Mouse (Mus musculus): Measurements from ENCODE around the gene Sema5a. TPM values are rescaled to one million over a fixed set of nuclear protein-coding genes. Genes with fewer than 3 reads are reported as not detected.

Sema5a gene
- polyA plus RNA-seq, 1 experiment from 2014 or later, result 7.0 TPM

GRCm38 (mm10) chr15:32281374-32281773, 36.8 kb downstream of the Sema5a start:
- WGBS, result 84% methylated on average over 4 of the region's 4 CpGs
- no peaks in the 10 kb centered on the region for H3K36me3 ChIP-seq
- no peak for ATAC-seq (ENCODE audit: low FRiP score, low read depth)
- H3K9me3 ChIP-seq, result no peaks in the 10 kb centered on the region
- no peak overlapping the region for H3K4me3 ChIP-seq
- no peaks in the 10 kb centered on the region for H3K27me3 ChIP-seq
- H3K9ac ChIP-seq (replicated peaks), result no peak overlapping the region
- H3K27ac ChIP-seq (replicated peaks), result no peak overlapping the region
- no peak overlapping the region for H3K4me2 ChIP-seq (replicated peaks)
- H3K4me1 ChIP-seq, result peaks cover 10% of the 10 kb centered on the region

DNA sequence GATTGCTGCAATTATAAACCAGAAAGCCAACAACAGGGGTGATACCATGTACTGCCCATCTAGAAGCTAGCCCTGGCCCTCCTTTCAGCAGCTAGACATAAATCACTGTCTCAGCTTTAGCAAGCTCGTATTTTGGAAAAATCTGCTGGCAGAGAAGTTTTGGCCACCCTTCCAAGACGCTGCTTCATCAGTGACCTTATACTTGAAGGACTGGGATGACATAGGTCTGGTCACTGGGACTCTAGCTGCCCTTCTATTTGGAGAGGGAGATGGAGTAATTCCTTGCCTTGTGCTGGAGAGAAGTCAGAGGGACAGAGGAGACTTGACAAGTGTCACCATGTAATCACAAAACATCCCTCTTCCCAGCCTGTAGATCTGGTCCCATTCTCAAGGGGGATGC, 40.1 kb downstream of the Sema5a start:
- 76% methylated on average over 2 of the region's 2 CpGs for WGBS
- ATAC-seq (ENCODE audit: low FRiP score, low read depth), result no peak
- H3K27ac ChIP-seq (replicated peaks), result no peak overlapping the region
- H3K27me3 ChIP-seq, result no peaks in the 10 kb centered on the region
- H3K4me2 ChIP-seq (replicated peaks), result no peak overlapping the region
- no peaks in the 10 kb centered on the region for H3K36me3 ChIP-seq
- H3K4me3 ChIP-seq, result no peak overlapping the region
- no peak overlapping the region for H3K9ac ChIP-seq (replicated peaks)
- H3K9me3 ChIP-seq, result no peaks in the 10 kb centered on the region
- H3K4me1 ChIP-seq, result no peaks in the 10 kb centered on the region

DNA sequence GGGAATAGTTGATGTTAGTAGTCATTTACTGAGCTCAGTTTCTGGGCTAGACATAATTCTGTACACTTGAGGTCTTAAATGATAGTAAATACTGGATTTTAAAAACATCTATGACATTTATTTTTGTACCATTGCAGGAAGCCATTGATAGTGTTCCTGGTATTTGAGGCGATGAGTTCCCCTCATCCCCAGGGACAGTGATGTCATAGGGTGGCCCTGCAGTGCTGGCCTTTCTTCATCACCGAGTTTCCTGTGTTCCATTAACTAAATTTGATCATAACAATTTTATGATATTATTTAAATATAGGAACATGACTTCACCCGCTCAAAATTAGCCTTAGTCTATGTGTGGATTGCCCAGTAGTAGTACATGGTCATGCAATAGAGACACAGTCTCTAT, 41.7 kb downstream of the Sema5a start:
- no peak for ATAC-seq (ENCODE audit: low FRiP score, low read depth)
- no peak overlapping the region for H3K27ac ChIP-seq (replicated peaks)

GRCm38 (mm10) chr15:32288480-32288879, 43.9 kb downstream of the Sema5a start:
- no peak overlapping the region for H3K27ac ChIP-seq (replicated peaks)
- ATAC-seq (ENCODE audit: low FRiP score, low read depth), result no peak
- no peak overlapping the region for H3K9ac ChIP-seq (replicated peaks)
- no peak overlapping the region for H3K4me3 ChIP-seq
- no peak overlapping the region for H3K4me2 ChIP-seq (replicated peaks)
- no peaks in the 10 kb centered on the region for H3K9me3 ChIP-seq
- no peaks in the 10 kb centered on the region for H3K36me3 ChIP-seq
- H3K27me3 ChIP-seq, result no peaks in the 10 kb centered on the region
- no peaks in the 10 kb centered on the region for H3K4me1 ChIP-seq
- 66% methylated on average over 6 of the region's 6 CpGs for WGBS

More for the DNA sequence above, 41.7 kb downstream of the Sema5a start:
- no peak overlapping the region for H3K4me3 ChIP-seq
- no peaks in the 10 kb centered on the region for H3K4me1 ChIP-seq
- no peak overlapping the region for H3K4me2 ChIP-seq (replicated peaks)
- no peaks in the 10 kb centered on the region for H3K9me3 ChIP-seq
- no peaks in the 10 kb centered on the region for H3K27me3 ChIP-seq
- no peak overlapping the region for H3K9ac ChIP-seq (replicated peaks)
- WGBS, result 90% methylated on average over 3 of the region's 3 CpGs
- no peaks in the 10 kb centered on the region for H3K36me3 ChIP-seq

- H3K4me3 ChIP-seq, result no peak overlapping the region
- no peaks in the 10 kb centered on the region for H3K4me1 ChIP-seq
- H3K27me3 ChIP-seq, result no peaks in the 10 kb centered on the region
- no peaks in the 10 kb centered on the region for H3K36me3 ChIP-seq
- no peak overlapping the region for H3K4me2 ChIP-seq (replicated peaks)
- H3K27ac ChIP-seq (replicated peaks), result no peak overlapping the region
- H3K9me3 ChIP-seq, result no peaks in the 10 kb centered on the region
- no peak for ATAC-seq (ENCODE audit: low FRiP score, low read depth)
- H3K9ac ChIP-seq (replicated peaks), result no peak overlapping the region
- WGBS, result 59% methylated on average over 3 of the region's 3 CpGs
Observed at GRCm38 (mm10) chr15:32291000-32291399, 46.4 kb downstream of the Sema5a start.

DNA sequence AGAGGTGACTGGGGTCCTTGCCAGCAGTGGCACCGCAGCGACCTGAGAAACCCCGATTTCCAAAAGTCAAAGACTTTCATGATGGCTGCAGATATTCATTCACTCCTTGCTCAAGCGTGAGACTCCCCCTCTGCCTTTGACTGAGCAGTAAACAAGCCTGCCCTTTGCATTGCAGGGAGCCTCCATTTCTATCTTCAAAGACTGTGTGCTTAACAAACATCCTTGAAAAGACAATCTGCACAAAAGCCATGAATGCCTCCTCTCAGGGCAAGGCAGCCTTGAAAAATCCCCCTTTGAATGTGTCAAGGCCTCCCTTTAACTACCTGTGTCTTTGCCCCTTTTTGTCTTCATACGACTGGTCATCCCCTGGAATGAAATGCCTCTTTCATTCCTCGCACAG, 51.9 kb downstream of the Sema5a start:
- ATAC-seq (ENCODE audit: low FRiP score, low read depth), result no peak
- no peak overlapping the region for H3K4me3 ChIP-seq
- no peaks in the 10 kb centered on the region for H3K36me3 ChIP-seq
- H3K4me1 ChIP-seq, result no peaks in the 10 kb centered on the region
- no peak overlapping the region for H3K9ac ChIP-seq (replicated peaks)
- H3K27me3 ChIP-seq, result no peaks in the 10 kb centered on the region
- no peak overlapping the region for H3K4me2 ChIP-seq (replicated peaks)
- no peak overlapping the region for H3K27ac ChIP-seq (replicated peaks)
- no peaks in the 10 kb centered on the region for H3K9me3 ChIP-seq
- WGBS, result 36% methylated on average over 6 of the region's 6 CpGs

DNA sequence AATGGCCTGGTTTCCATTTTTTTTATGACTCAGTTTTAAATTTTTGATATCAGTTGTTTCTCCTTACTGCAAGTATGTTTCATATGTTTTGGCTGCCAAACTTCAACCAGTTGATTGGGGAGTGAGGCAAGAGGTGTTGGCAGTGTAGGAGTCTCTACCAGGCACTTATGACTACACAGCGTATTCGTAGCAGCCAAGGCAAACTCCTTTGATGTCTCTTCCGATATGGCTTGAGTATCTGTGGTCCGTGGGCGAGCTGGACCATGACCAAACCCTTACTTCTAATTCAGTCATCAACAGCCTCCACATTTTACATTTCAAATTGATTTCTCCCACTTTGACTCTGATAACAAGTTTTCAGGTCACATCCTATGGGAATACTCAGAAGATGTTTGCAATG, 52.7 kb downstream of the Sema5a start:
- WGBS, result 93% methylated on average over 5 of the region's 5 CpGs
- no peak for ATAC-seq (ENCODE audit: low FRiP score, low read depth)
- no peaks in the 10 kb centered on the region for H3K9me3 ChIP-seq

DNA sequence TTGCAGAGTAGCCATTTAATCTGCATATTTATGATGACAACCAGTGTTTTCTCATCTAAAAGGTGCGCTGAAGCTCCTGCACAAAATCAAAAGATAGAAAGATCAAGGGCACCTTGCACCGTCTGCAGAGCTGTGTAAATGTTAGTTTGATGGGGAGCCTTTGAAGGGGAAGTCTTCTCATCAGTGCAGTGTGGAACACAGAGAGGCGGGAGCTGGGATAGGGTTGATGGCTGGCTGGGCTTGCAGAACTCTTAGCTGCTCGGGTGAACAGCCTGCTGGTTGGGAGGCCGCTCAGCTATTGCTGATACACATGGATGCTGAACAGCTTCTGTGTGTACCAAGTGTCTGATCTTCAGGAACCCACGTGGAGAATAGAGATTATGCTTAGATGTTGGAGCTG, 53.9 kb downstream of the Sema5a start:
- 63% methylated on average over 6 of the region's 6 CpGs for WGBS

More for the DNA sequence above, 52.7 kb downstream of the Sema5a start:
- H3K27me3 ChIP-seq, result no peaks in the 10 kb centered on the region
- no peak overlapping the region for H3K4me2 ChIP-seq (replicated peaks)
- no peak overlapping the region for H3K9ac ChIP-seq (replicated peaks)
- no peaks in the 10 kb centered on the region for H3K36me3 ChIP-seq
- H3K4me3 ChIP-seq, result no peak overlapping the region
- no peak overlapping the region for H3K27ac ChIP-seq (replicated peaks)
- no peaks in the 10 kb centered on the region for H3K4me1 ChIP-seq

GRCm38 (mm10) chr15:32300991-32301390, 56.4 kb downstream of the Sema5a start:
- 82% methylated on average over 4 of the region's 4 CpGs for WGBS
- H3K4me3 ChIP-seq, result no peak overlapping the region

More for the DNA sequence above, 53.9 kb downstream of the Sema5a start:
- H3K9ac ChIP-seq (replicated peaks), result no peak overlapping the region
- H3K36me3 ChIP-seq, result no peaks in the 10 kb centered on the region
- H3K9me3 ChIP-seq, result no peaks in the 10 kb centered on the region
- ATAC-seq (ENCODE audit: low FRiP score, low read depth), result no peak
- H3K4me3 ChIP-seq, result no peak overlapping the region
- H3K27me3 ChIP-seq, result no peaks in the 10 kb centered on the region
- no peaks in the 10 kb centered on the region for H3K4me1 ChIP-seq
- H3K4me2 ChIP-seq (replicated peaks), result no peak overlapping the region
- H3K27ac ChIP-seq (replicated peaks), result no peak overlapping the region

GRCm38 (mm10) chr15:32306557-32307243, 62.1 kb downstream of the Sema5a start:
- no peak for ATAC-seq (ENCODE audit: low FRiP score, low read depth)
- Histone ChIP-seq H3K4me3 (no peak overlapping the region), H3K4me2 (replicated peaks) (no peak overlapping the region), H3K4me1 (no peaks in the 10 kb centered on the region), H3K9ac (replicated peaks) (no peak overlapping the region), H3K27ac (replicated peaks) (no peak overlapping the region), H3K9me3 (no peaks in the 10 kb centered on the region), H3K36me3 (no peaks in the 10 kb centered on the region), H3K27me3 (no peaks in the 10 kb centered on the region)
- 83% methylated on average over 6 of the region's 6 CpGs for WGBS

More at GRCm38 (mm10) chr15:32300991-32301390, 56.4 kb downstream of the Sema5a start:
- H3K36me3 ChIP-seq, result no peaks in the 10 kb centered on the region
- H3K9ac ChIP-seq (replicated peaks), result no peak overlapping the region
- no peak for ATAC-seq (ENCODE audit: low FRiP score, low read depth)
- H3K9me3 ChIP-seq, result no peaks in the 10 kb centered on the region
- H3K4me2 ChIP-seq (replicated peaks), result no peak overlapping the region
- H3K4me1 ChIP-seq, result no peaks in the 10 kb centered on the region
- no peaks in the 10 kb centered on the region for H3K27me3 ChIP-seq
- H3K27ac ChIP-seq (replicated peaks), result no peak overlapping the region

GRCm38 (mm10) chr15:32310834-32311233, 66.2 kb downstream of the Sema5a start:
- Histone ChIP-seq H3K9me3 (no peaks in the 10 kb centered on the region), H3K4me2 (replicated peaks) (no peak overlapping the region), H3K4me3 (no peak overlapping the region), H3K4me1 (no peaks in the 10 kb centered on the region), H3K36me3 (no peaks in the 10 kb centered on the region), H3K27me3 (no peaks in the 10 kb centered on the region), H3K9ac (replicated peaks) (no peak overlapping the region), H3K27ac (replicated peaks) (no peak overlapping the region)
- 88% methylated on average over 8 of the region's 8 CpGs for WGBS
- no peak for ATAC-seq (ENCODE audit: low FRiP score, low read depth)

- no peak for ATAC-seq (ENCODE audit: low FRiP score, low read depth)
- WGBS, result 78% methylated on average over 8 of the region's 8 CpGs
- Histone ChIP-seq H3K27ac (replicated peaks) (no peak overlapping the region), H3K36me3 (no peaks in the 10 kb centered on the region), H3K4me2 (replicated peaks) (no peak overlapping the region), H3K9ac (replicated peaks) (no peak overlapping the region), H3K4me3 (no peak overlapping the region), H3K9me3 (no peaks in the 10 kb centered on the region), H3K27me3 (no peaks in the 10 kb centered on the region), H3K4me1 (no peaks in the 10 kb centered on the region)
Observed at GRCm38 (mm10) chr15:32311287-32311686, 66.7 kb downstream of the Sema5a start.

- no peak overlapping the region for H3K27ac ChIP-seq (replicated peaks)
- no peaks in the 10 kb centered on the region for H3K4me1 ChIP-seq
- H3K36me3 ChIP-seq, result no peaks in the 10 kb centered on the region
- no peak overlapping the region for H3K4me3 ChIP-seq
- no peak overlapping the region for H3K4me2 ChIP-seq (replicated peaks)
- H3K9me3 ChIP-seq, result no peaks in the 10 kb centered on the region
- 90% methylated on average over 5 of the region's 5 CpGs for WGBS
- no peak overlapping the region for H3K9ac ChIP-seq (replicated peaks)
- no peaks in the 10 kb centered on the region for H3K27me3 ChIP-seq
- no peak for ATAC-seq (ENCODE audit: low FRiP score, low read depth)
Observed at GRCm38 (mm10) chr15:32317074-32317473, 72.5 kb downstream of the Sema5a start.

All from midbrain, embryonic 12.5 days (tissue).